Mouse (Mus musculus) forebrain, embryonic 15.5 days (tissue): ENCODE data around the gene Ube2a. TPM values are rescaled to one million over a fixed set of nuclear protein-coding genes. Genes with fewer than 3 reads are reported as not detected.
"Not testable (repeated sequence)": the region's sequence is repeated elsewhere in the genome, so short reads cannot be mapped to it uniquely, and the experiment has no call there.

ENCODE experiments used
- ATAC-seq: fragments of 200-750 bp; cut with Nextera tagmentation; replicated peaks from 2 replicates; pipeline ENCODE4 v1.8.0; 2017; ENCODE audit warnings: mild to moderate bottlenecking, moderate TSS enrichment, moderate library complexity
- H3K27ac ChIP-seq: fragments of 300-500 bp; sonication (generic); replicated peaks from 2 replicates; pipeline ENCODE4 v1.5.1; 2015; ENCODE audit warnings: mild to moderate bottlenecking, inconsistent platforms
- H3K27me3 ChIP-seq: fragments of 300-500 bp; sonication (generic); 2 replicates; pipeline ENCODE4 v1.6.1; 2015; ENCODE audit warnings: inconsistent platforms
- H3K36me3 ChIP-seq: fragments of 300-500 bp; sonication (generic); 2 replicates; pipeline ENCODE4 v1.6.1; 2015; ENCODE audit warnings: mild to moderate bottlenecking, inconsistent platforms
- H3K4me1 ChIP-seq: fragments of 300-500 bp; sonication (generic); 2 replicates; pipeline ENCODE4 v1.6.1; 2015; ENCODE audit warnings: inconsistent platforms
- H3K4me2 ChIP-seq: fragments of 300-500 bp; sonication (generic); replicated peaks from 2 replicates; pipeline ENCODE4 v1.6.1; 2015; ENCODE audit warnings: mild to moderate bottlenecking, inconsistent platforms
- H3K4me3 ChIP-seq: fragments of 300-500 bp; sonication (generic); 2 replicates; pipeline ENCODE4 v1.5.1; 2015; ENCODE audit warnings: mild to moderate bottlenecking, inconsistent platforms
- H3K9ac ChIP-seq: fragments of 300-500 bp; sonication (generic); replicated peaks from 2 replicates; pipeline ENCODE4 v1.6.1; 2015; ENCODE audit warnings: mild to moderate bottlenecking, inconsistent platforms
- H3K9me3 ChIP-seq: fragments of 300-500 bp; sonication (generic); 2 replicates; pipeline ENCODE4 v1.6.1; 2016; ENCODE audit warnings: inconsistent platforms
- WGBS: fragments of 180-500 bp; shearing (Covaris S2); methylation state at CpG from one replicate; pipeline ENCODE4 v1.1.7; 2015; ENCODE audit warnings: mixed read lengths; 5-methylcytosine and 5-hydroxymethylcytosine counted together
- polyA plus RNA-seq: library from polyadenylated mRNA; unstranded; fragments of >200 nt; fragmentation: Nextera tagmentation; extraction: Ambion mirVana; gene quantifications from 2 replicates; pipeline ENCODE4 v1.2.1, GENCODE M21; 2015

The Ube2a gene
- polyA plus RNA-seq, 1 experiment from 2014 or later: 108 TPM

DNA sequence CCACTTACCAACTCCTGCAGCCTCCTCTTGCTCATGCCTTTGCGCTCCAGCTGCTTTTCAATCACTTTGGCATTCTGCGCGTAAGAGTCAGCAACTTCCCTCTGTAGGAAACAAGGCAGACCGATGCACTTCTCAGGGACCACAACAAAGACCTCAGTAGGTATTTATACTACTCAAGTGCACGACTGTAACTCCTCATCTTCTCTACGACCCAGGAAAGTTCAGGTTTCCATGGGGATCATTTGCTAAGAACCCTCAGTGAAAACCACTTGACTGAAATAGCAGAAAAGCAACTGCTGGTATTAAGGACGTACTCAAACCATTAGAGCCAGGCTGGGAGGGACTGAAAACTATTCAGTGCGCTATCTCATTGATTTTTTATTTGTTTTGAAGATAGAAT lies 21.1 kb upstream of the Ube2a start:
- no peaks in the 10 kb centered on the region for H3K27me3 ChIP-seq
- H3K9ac ChIP-seq: no peak overlapping the region
- H3K9me3 ChIP-seq: no peaks in the 10 kb centered on the region
- peaks cover 3% of the 10 kb centered on the region; the same call in 1 of the 2 replicates for H3K36me3 ChIP-seq
- ATAC-seq: no peak
- H3K27ac ChIP-seq: no peak overlapping the region
- no peaks in the 10 kb centered on the region for H3K4me1 ChIP-seq
- H3K4me3 ChIP-seq: no peak overlapping the region
- no peak overlapping the region for H3K4me2 ChIP-seq
- WGBS: 80% methylated on average over 8 of the region's 8 CpGs

DNA sequence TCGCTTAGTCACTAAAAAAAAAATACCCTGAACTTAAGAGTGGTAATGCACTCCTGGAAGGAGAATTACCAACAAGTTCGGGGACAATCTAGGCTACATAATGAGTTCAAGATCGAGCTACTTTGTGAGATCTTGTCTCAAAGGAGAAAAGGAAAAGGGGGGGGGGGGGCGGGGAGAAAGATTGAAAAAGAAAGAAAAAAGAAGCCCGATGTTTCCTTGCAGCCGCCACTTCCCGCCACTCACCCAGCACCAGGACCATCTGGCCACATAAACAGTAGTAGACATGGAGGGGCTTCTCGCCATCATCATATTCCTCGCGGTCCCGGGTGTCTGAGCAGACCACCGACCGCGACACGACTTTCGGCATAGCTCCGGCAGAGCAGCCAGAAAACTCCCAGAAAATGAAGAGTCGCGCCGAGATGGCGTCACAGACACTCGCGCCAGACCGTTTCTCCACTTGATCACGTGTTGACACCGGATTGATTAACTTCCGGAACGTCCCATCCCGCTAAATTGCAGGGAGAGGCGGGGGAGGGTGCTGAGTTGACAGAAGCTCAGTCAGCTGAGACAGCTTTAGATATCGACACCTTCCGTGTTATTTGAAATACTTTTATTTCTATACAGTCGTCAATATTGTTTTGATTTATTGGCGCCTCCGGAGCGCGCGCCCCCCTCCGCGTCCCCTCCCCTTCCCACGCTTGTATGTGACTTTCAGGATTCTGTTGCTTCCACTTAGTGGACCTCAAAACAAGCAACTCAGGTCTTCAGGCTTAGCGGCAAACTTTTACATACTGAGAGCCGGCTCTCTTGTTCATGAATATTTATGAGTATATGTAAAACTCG lies 9.7 kb upstream of the Ube2a start:
- peak overlapping the region; percentile 71 for H3K27ac ChIP-seq
- WGBS: 20% methylated on average over 43 of the region's 44 CpGs
- H3K36me3 ChIP-seq: no peaks in the 10 kb centered on the region
- peak overlapping the region; percentile 46 for H3K4me3 ChIP-seq
- H3K4me1 ChIP-seq: peaks cover 13% of the 10 kb centered on the region
- H3K27me3 ChIP-seq: no peaks in the 10 kb centered on the region
- H3K9me3 ChIP-seq: no peaks in the 10 kb centered on the region
- peak overlapping the region; percentile 43 for H3K9ac ChIP-seq
- peak; percentile 94 for ATAC-seq
- H3K4me2 ChIP-seq: peak overlapping the region; percentile 44

GRCm38 (mm10) chrX:36864609-36865328 lies 8.9 kb upstream of the Ube2a start:
- WGBS: 56% methylated on average over 8 of the region's 8 CpGs
- peak overlapping the region; percentile 33 for H3K4me2 ChIP-seq

GRCm38 (mm10) chrX:36870372-36870771 lies 3.3 kb upstream of the Ube2a start:
- H3K9me3 ChIP-seq: no peaks in the 10 kb centered on the region
- H3K4me1 ChIP-seq: peaks cover 2% of the 10 kb centered on the region
- no peaks in the 10 kb centered on the region for H3K27me3 ChIP-seq
- WGBS: 82% methylated on average over 3 of the region's 3 CpGs
- H3K27ac ChIP-seq: no peak overlapping the region
- no peak overlapping the region for H3K4me3 ChIP-seq
- no peak for ATAC-seq
- H3K36me3 ChIP-seq: no peaks in the 10 kb centered on the region
- no peak overlapping the region for H3K9ac ChIP-seq
- no peak overlapping the region for H3K4me2 ChIP-seq

More at GRCm38 (mm10) chrX:36864609-36865328, 8.9 kb upstream of the Ube2a start:
- H3K9ac ChIP-seq: no peak overlapping the region
- no peaks in the 10 kb centered on the region for H3K27me3 ChIP-seq
- H3K36me3 ChIP-seq: no peaks in the 10 kb centered on the region
- peak overlapping the region; percentile 46 for H3K4me3 ChIP-seq
- ATAC-seq: peak; percentile 51
- H3K9me3 ChIP-seq: no peaks in the 10 kb centered on the region
- H3K4me1 ChIP-seq: peaks cover 13% of the 10 kb centered on the region
- H3K27ac ChIP-seq: peak overlapping the region; percentile 71; the same call in 1 of the 2 replicates

- Histone ChIP-seq H3K4me2 (peak overlapping the region; percentile 55), H3K9ac (peak overlapping the region; percentile 76), H3K9me3 (no peaks in the 10 kb centered on the region), H3K27me3 (no peaks in the 10 kb centered on the region), H3K4me1 (peaks cover 5% of the 10 kb centered on the region), H3K36me3 (no peaks in the 10 kb centered on the region), H3K4me3 (peak overlapping the region; percentile 58), H3K27ac (peak overlapping the region; percentile 73)
- ATAC-seq: peak; percentile 96
- WGBS: 17% methylated on average over 56 of the region's 57 CpGs
Observed at GRCm38 (mm10) chrX:36874178-36874696, 537 bp downstream of the Ube2a start.

GRCm38 (mm10) chrX:36874704-36875128 lies 1.0 kb downstream of the Ube2a start:
- Histone ChIP-seq H3K4me2 (peak overlapping the region; percentile 55), H3K27me3 (no peaks in the 10 kb centered on the region), H3K4me3 (peak overlapping the region; percentile 58), H3K9ac (peak overlapping the region; percentile 76), H3K36me3 (no peaks in the 10 kb centered on the region), H3K27ac (peak overlapping the region; percentile 73), H3K9me3 (no peaks in the 10 kb centered on the region), H3K4me1 (peaks cover 5% of the 10 kb centered on the region)
- 18% methylated on average over 25 of the region's 36 CpGs for WGBS
- no peak; the same call in none of the 2 replicates for ATAC-seq

DNA sequence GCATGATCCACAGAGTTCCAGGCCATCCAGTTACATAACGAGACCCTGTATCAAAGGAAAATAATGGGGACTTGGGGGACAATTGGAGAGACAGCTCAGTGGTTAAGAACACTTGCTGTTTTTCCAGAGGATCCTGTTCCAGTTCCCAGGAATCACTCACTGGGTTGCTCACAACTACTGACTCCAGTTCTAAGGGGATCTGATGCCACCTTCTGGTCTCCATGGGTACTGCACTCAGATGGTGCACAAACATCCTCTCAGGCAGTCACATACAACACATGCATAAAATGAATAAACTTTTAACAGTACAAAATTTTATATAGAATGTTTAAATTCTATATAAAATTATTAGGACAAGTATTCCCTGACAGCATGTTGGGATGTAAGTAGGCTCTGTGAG lies 11.0 kb downstream of the Ube2a start:
- no peak for ATAC-seq
- no peaks in the 10 kb centered on the region for H3K27me3 ChIP-seq
- peaks cover 10% of the 10 kb centered on the region for H3K36me3 ChIP-seq
- no peak overlapping the region for H3K4me2 ChIP-seq
- H3K9me3 ChIP-seq: no peaks in the 10 kb centered on the region
- WGBS: 89% methylated on average over 1 of the region's 1 CpGs
- no peak overlapping the region for H3K9ac ChIP-seq
- no peaks in the 10 kb centered on the region for H3K4me1 ChIP-seq
- no peak overlapping the region for H3K27ac ChIP-seq
- no peak overlapping the region for H3K4me3 ChIP-seq

DNA sequence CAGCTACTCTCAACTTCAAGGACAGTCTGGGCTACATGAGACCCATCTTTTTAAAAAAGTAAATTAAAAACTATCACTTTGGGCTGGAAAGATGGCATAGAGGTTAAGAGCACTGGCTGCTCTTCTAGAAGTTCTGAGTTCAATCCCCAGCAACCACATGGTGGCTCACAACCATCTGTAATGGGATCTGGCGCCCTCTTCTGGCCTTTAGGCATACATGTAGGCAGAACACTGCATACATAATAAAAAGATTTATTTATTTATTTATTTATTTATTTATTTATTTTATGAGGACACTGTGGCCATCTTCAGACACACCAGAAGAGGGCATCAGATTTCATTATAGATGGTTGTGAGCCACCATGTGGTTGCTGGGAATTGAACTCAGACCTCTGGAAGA lies 25.2 kb downstream of the Ube2a start:
- not testable (repeated sequence) for H3K36me3 ChIP-seq, H3K27ac ChIP-seq, H3K4me1 ChIP-seq, ATAC-seq, H3K9me3 ChIP-seq, H3K4me3 ChIP-seq, H3K4me2 ChIP-seq, H3K9ac ChIP-seq, H3K27me3 ChIP-seq
- WGBS: 20% methylated on average over 1 of the region's 1 CpGs

GRCm38 (mm10) chrX:36901655-36902054 lies 28.0 kb downstream of the Ube2a start:
- Histone ChIP-seq H3K36me3 (no peaks in the 10 kb centered on the region), H3K4me1 (0 out of 2 replicates have a peak, but pooled peaks cover 4% of the 10 kb centered on the region), H3K4me3 (peak overlapping the region; percentile 60), H3K9me3 (no peaks in the 10 kb centered on the region), H3K4me2 (peak overlapping the region; percentile 50), H3K27me3 (no peaks in the 10 kb centered on the region), H3K9ac (peak overlapping the region; percentile 70), H3K27ac (peak overlapping the region; percentile 84)
- 20% methylated on average over 3 of the region's 3 CpGs for WGBS
- no peak for ATAC-seq

GRCm38 (mm10) chrX:36902321-36903114 lies 28.8 kb downstream of the Ube2a start, which contains the start of gene Nkrf:
Gene Nkrf (minus strand): TSS chrX:36902899.
- WGBS: 22% methylated on average over 37 of the region's 47 CpGs
- H3K9ac ChIP-seq: peak within 1 kb of the TSS; percentile 70
- peak within 1 kb of the TSS; percentile 84 for H3K27ac ChIP-seq
- H3K4me1 ChIP-seq: 0 out of 2 replicates have a peak, but pooled peaks cover 4% of the 10 kb centered on the region
- H3K9me3 ChIP-seq: no peaks in the 10 kb centered on the region
- peak; percentile 78 for ATAC-seq
- no peaks in the 10 kb centered on the region for H3K36me3 ChIP-seq
- H3K27me3 ChIP-seq: no peaks in the 10 kb centered on the region
- peak within 1 kb of the TSS; percentile 60 for H3K4me3 ChIP-seq
- H3K4me2 ChIP-seq: peak within 1 kb of the TSS; percentile 50

- Histone ChIP-seq H3K4me1 (0 out of 2 replicates have a peak, but pooled peaks cover 4% of the 10 kb centered on the region), H3K4me2 (peak overlapping the region; percentile 50), H3K9me3 (no peaks in the 10 kb centered on the region), H3K27ac (peak overlapping the region; percentile 84), H3K4me3 (peak overlapping the region; percentile 60), H3K36me3 (no peaks in the 10 kb centered on the region), H3K27me3 (no peaks in the 10 kb centered on the region), H3K9ac (peak overlapping the region; percentile 70)
- 22% methylated on average over 32 of the region's 32 CpGs for WGBS
- peak; percentile 94 for ATAC-seq
Observed at GRCm38 (mm10) chrX:36903115-36903768, 29.5 kb downstream of the Ube2a start.
